Mouse (Mus musculus) gastrocnemius, postnatal 4 days (tissue): ENCODE measurements at regions not wholly inside any gene's neighbourhood (a gene's known extent, or its start where the extent isn't known, plus 50 kb on each side); places are given as distances from the start of the nearest gene placed in this dataset.

Experiments used
- DNase-seq, 2 experiments: peaks; one replicate each; pipeline ENCODE4 v3.0.0; 2021 to 2022; ENCODE audit warnings: low spot score in 2 of 2, mixed read lengths in 2 of 2

- no peak for DNase-seq
Measured at GRCm38 (mm10) chr1:77008001-77008400, 506.9 kb downstream of the Epha4 start.

GRCm38 (mm10) chr1:77010608-77011214 is 504.2 kb downstream of the Epha4 start:
- DNase-seq, result no peak

- DNase-seq, result no peak
Measured at GRCm38 (mm10) chr1:77027656-77028055, 487.2 kb downstream of the Epha4 start.

- DNase-seq, result no peak
Measured at GRCm38 (mm10) chr1:77028216-77028615, 486.7 kb downstream of the Epha4 start.

- no peak for DNase-seq
Measured at GRCm38 (mm10) chr1:77029091-77029490, 485.8 kb downstream of the Epha4 start.

- DNase-seq, result peak in 1 of 2 experiments; percentile 53
Measured at GRCm38 (mm10) chr1:77043749-77044564, 470.9 kb downstream of the Epha4 start.

- DNase-seq, result no peak
Measured at GRCm38 (mm10) chr1:77048720-77049406, 466.0 kb downstream of the Epha4 start.

- DNase-seq, result no peak
Measured at GRCm38 (mm10) chr1:77051239-77051638, 463.6 kb downstream of the Epha4 start.

GRCm38 (mm10) chr1:77053837-77054540 is 460.9 kb downstream of the Epha4 start:
- DNase-seq, result no peak

GRCm38 (mm10) chr1:77062468-77062867 is 452.4 kb downstream of the Epha4 start:
- no peak for DNase-seq

GRCm38 (mm10) chr1:77073071-77073470 is 441.8 kb downstream of the Epha4 start:
- DNase-seq, result no peak

- DNase-seq, result no peak
Measured at GRCm38 (mm10) chr1:77074926-77075885, 439.7 kb downstream of the Epha4 start.

- DNase-seq, result no peak
Measured at GRCm38 (mm10) chr1:77080767-77081166, 434.1 kb downstream of the Epha4 start.

GRCm38 (mm10) chr1:77081660-77082059 is 433.2 kb downstream of the Epha4 start:
- no peak for DNase-seq

- no peak for DNase-seq
Measured at GRCm38 (mm10) chr1:77082410-77082809, 432.5 kb downstream of the Epha4 start.

GRCm38 (mm10) chr1:77093551-77093950 is 421.3 kb downstream of the Epha4 start:
- no peak for DNase-seq

- DNase-seq, result no peak
Measured at GRCm38 (mm10) chr1:77101726-77102272, 413.1 kb downstream of the Epha4 start.

- DNase-seq, result peak; percentile 25 to 70
Measured at GRCm38 (mm10) chr1:77102421-77103133, 412.3 kb downstream of the Epha4 start.
